Mouse (Mus musculus): ENCODE measurements at regions not wholly inside any gene's neighbourhood (a gene's known extent, or its start where the extent isn't known, plus 50 kb on each side); places are given as distances from the start of the nearest gene placed in this dataset.

- no peak for DNase-seq
These were observed 595.3 kb downstream of the Slco4c1 start for GRCm38 (mm10) chr1:96276646-96277045.
